Mouse (Mus musculus) lung, postnatal 0 days (tissue): ENCODE results near the gene Cul4a.

ENCODE experiments used
- CTCF ChIP-seq: IDR thresholded peaks from 2 replicates; pipeline ENCODE4 v1.5.1; 2016; ENCODE audit warnings: antibody characterized with exemption, mild to moderate bottlenecking
- EP300 ChIP-seq: IDR thresholded peaks from 2 replicates; pipeline ENCODE4 v1.6.1; 2016; ENCODE audit warnings: antibody characterized with exemption, mild to moderate bottlenecking, control low read depth

DNA sequence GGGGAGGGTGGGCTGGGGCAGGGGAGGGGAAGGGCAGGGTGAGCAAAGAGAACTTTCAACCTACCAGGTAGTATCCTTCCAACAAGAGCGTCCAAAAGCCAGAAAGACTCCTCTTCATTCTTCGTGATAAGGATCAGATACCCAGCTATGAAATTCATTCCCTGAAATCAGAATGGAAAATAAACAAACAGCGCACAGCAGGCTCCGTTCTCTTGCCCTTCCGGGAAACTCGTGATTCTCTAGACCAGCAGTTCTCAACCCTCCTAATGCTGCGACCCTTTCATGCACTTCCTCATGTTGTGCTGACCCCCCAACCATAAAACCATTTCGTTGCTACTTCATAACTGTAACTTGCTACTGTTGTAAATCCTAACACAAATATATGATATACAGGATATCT lies 81.4 kb downstream of the Cul4a start:
- TF ChIP-seq CTCF (no peak), EP300 (no peak)
